Mouse (Mus musculus) limb, embryonic 14.5 days (tissue): Measurements from ENCODE around the gene Ackr3. TPM values are rescaled to one million over a fixed set of nuclear protein-coding genes. Genes with fewer than 3 reads are reported as not detected.

Experiments used
- ATAC-seq: fragments of 200-750 bp; cut with Nextera tagmentation; 2 replicates; pipeline ENCODE4 v1.8.0; 2017; ENCODE audit warnings: low read depth, moderate number of reproducible peaks, moderate TSS enrichment; ENCODE audit not compliant: low FRiP score
- DNase-seq: peaks from one replicate; pipeline ENCODE4 v3.0.0-alpha.2; 2015; ENCODE audit warnings: low spot score
- H3K27ac ChIP-seq: fragments of 300-500 bp; sonication (generic); replicated peaks from 2 replicates; pipeline ENCODE4 v1.5.1; 2014; ENCODE audit warnings: low read depth, mild to moderate bottlenecking, low read length, moderate library complexity, mixed read lengths
- H3K27me3 ChIP-seq: fragments of 300-500 bp; sonication (generic); 2 replicates; pipeline ENCODE4 v1.6.1; 2014; ENCODE audit warnings: low read length, mixed read lengths; ENCODE audit not compliant: control insufficient read depth, insufficient read depth
- H3K36me3 ChIP-seq: fragments of 300-500 bp; sonication (generic); 2 replicates; pipeline ENCODE4 v1.6.1; 2014; ENCODE audit warnings: mild to moderate bottlenecking, low read length, moderate library complexity, mixed read lengths; ENCODE audit not compliant: control insufficient read depth, insufficient read depth
- H3K4me1 ChIP-seq: fragments of 300-500 bp; sonication (generic); 2 replicates; pipeline ENCODE4 v1.6.1; 2014; ENCODE audit warnings: antibody characterized with exemption, low read length, mixed read lengths; ENCODE audit not compliant: control insufficient read depth, insufficient read depth
- H3K4me2 ChIP-seq: fragments of 300-500 bp; sonication (generic); replicated peaks from 2 replicates; pipeline ENCODE4 v1.6.1; 2014; ENCODE audit warnings: low read depth, mild to moderate bottlenecking, low read length, moderate library complexity; ENCODE audit not compliant: severe bottlenecking
- H3K4me3 ChIP-seq: fragments of 300-500 bp; sonication (generic); replicated peaks from 2 replicates; pipeline ENCODE4 v1.5.1; 2014; ENCODE audit warnings: low read length
- H3K9ac ChIP-seq: fragments of 300-500 bp; sonication (generic); 2 replicates; pipeline ENCODE4 v1.6.1; 2014; ENCODE audit warnings: mild to moderate bottlenecking, low read depth, low read length, moderate library complexity; ENCODE audit not compliant: severe bottlenecking
- H3K9me3 ChIP-seq: fragments of 300-500 bp; sonication (generic); 2 replicates; pipeline ENCODE4 v1.6.1; 2016; ENCODE audit warnings: low read length; ENCODE audit not compliant: control insufficient read depth
- POLR2A ChIP-seq: fragments of 200-500 bp; IDR thresholded peaks from 2 replicates; pipeline ENCODE4 v1.8.0; 2012; ENCODE audit warnings: inconsistent platforms, mild to moderate bottlenecking, moderate library complexity, borderline replicate concordance; ENCODE audit not compliant: insufficient read depth, insufficient read length; ENCODE audit errors: extremely low read depth
- WGBS: fragments of 180-500 bp; shearing (Covaris S2); extraction: QIAGEN DNeasy Blood & Tissue Kit; methylation state at CpG from one replicate; pipeline ENCODE4 v1.1.7; 2014; 5-methylcytosine and 5-hydroxymethylcytosine counted together
- polyA plus RNA-seq, 2 experiments: library from polyadenylated mRNA; depleted of rRNA in 1 of 2; stranded (reverse) in 1 of 2; unstranded in 1 of 2; fragments of >200 nt; fragmentation: Nextera tagmentation in 1 of 2; extraction: Ambion mirVana in 1 of 2; gene quantifications; 2 replicates each; pipeline versions ENCODE4 v1.2.1 to v1.2.3; 2012 to 2014

The Ackr3 gene
- polyA plus RNA-seq, 2 experiments = 49.7 to 93.8 TPM

DNA sequence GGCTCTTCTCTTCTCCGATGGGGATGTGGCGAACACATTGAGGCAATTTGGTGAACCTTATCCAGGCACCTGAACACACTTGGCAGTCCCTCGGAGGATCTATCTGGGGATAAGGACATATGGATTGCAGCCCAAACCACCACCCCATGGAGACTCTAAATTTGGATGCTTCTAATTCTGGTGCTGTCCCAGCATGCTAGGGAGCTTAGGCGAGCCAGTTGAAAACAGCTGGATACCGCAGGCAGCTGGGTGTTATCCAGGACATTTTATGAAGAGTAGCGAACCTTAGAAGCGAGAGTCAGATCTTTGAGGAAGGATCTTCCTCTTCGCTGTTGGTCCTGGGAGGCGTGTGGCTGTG is 4.7 kb downstream of the Ackr3 start:
- H3K9ac ChIP-seq = no peak overlapping the region
- no peak overlapping the region for H3K27ac ChIP-seq
- peaks cover 33% of the 10 kb centered on the region for H3K4me1 ChIP-seq
- peaks cover 23% of the 10 kb centered on the region for H3K36me3 ChIP-seq
- TF ChIP-seq POLR2A = no peak
- DNase-seq = no peak
- no peaks in the 10 kb centered on the region for H3K27me3 ChIP-seq
- peak overlapping the region; percentile 62 for H3K4me2 ChIP-seq
- H3K4me3 ChIP-seq = no peak overlapping the region; the same call in 1 of the 2 replicates
- WGBS = 48% methylated on average over 9 of the region's 9 CpGs
- no peak for ATAC-seq
- H3K9me3 ChIP-seq = no peaks in the 10 kb centered on the region

DNA sequence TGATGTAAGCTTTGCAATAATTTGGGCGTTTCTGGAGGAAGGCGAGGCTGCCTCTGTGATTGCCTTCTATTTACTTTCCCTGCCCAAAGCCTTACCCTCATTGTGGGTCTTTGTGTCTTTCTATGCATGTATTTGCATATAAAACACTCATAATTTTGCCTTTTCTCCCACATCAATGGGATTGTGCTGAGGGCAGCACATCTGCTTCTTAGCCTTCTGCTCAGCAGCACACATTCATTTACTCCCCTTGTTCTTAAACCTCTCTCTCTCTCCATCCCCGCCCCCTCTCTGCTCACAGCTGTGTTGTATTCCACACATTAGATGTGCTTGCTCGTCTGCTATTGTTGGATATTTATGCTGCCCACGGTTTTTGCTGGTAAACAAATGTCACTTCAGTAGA is 5.3 kb downstream of the Ackr3 start:
- H3K4me2 ChIP-seq = peak overlapping the region; percentile 62; the same call in 1 of the 2 replicates
- ATAC-seq (no peak), DNase-seq (no peak)
- no peak overlapping the region for H3K9ac ChIP-seq
- no peak overlapping the region for H3K4me3 ChIP-seq
- no peaks in the 10 kb centered on the region for H3K27me3 ChIP-seq
- no peak overlapping the region for H3K27ac ChIP-seq
- H3K9me3 ChIP-seq = no peaks in the 10 kb centered on the region
- TF ChIP-seq POLR2A = no peak
- 79% methylated on average over 5 of the region's 5 CpGs for WGBS
- peaks cover 31% of the 10 kb centered on the region for H3K4me1 ChIP-seq
- peaks cover 29% of the 10 kb centered on the region for H3K36me3 ChIP-seq

DNA sequence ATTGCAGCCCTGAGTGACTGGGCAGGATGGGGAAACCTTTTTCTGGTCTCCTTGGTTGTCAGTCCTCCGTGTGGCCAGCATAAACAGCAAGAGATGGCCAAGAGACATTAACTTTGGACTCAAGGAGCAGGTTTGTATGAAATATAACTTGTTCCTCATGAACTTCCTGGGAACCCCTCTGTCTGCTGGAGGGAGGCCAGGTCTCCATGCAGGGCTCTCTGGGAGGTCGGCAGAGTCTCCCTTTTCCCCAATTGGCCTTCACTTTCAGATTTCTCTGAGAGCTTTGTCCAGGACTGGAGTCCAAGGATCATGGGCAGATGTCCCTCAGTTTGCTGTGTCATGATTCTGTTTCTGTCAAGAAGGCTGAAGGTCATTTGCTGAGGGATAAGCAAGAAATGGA is 6.0 kb downstream of the Ackr3 start:
- no peak for TF ChIP-seq POLR2A
- peaks cover 31% of the 10 kb centered on the region for H3K4me1 ChIP-seq
- no peak for DNase-seq

DNA sequence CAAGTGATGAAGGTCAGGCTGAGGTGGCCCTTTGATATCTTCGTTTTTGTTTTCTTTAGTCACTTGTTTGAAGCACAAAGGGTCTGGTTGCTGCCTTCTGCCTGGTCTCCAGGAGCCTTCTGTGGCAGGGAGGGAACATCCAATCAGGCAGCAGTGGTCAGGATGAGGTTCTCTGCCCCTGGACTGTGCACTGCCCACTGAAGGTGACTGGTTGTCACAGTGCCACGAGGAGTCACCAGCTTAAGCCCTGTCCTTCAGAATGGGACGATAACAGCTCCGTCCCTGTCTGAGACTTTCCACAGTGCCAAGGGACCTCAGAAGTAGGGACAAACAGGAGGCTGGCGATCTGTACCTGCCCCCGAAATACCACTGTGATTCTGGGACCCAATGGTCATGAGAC is 6.6 kb downstream of the Ackr3 start:
- H3K9me3 ChIP-seq = no peaks in the 10 kb centered on the region
- H3K4me2 ChIP-seq = no peak overlapping the region
- H3K4me3 ChIP-seq = no peak overlapping the region
- no peak for TF ChIP-seq POLR2A
- ATAC-seq (no peak), DNase-seq (no peak)
- H3K27me3 ChIP-seq = no peaks in the 10 kb centered on the region
- H3K9ac ChIP-seq = no peak overlapping the region
- peaks cover 31% of the 10 kb centered on the region for H3K4me1 ChIP-seq
- WGBS = 87% methylated on average over 6 of the region's 6 CpGs
- no peak overlapping the region for H3K27ac ChIP-seq
- peaks cover 42% of the 10 kb centered on the region for H3K36me3 ChIP-seq

More for the DNA sequence above, 6.0 kb downstream of the Ackr3 start:
- ATAC-seq = no peak
- Histone ChIP-seq H3K9ac (no peak overlapping the region), H3K27ac (no peak overlapping the region), H3K9me3 (no peaks in the 10 kb centered on the region), H3K4me2 (no peak overlapping the region), H3K27me3 (no peaks in the 10 kb centered on the region), H3K4me3 (no peak overlapping the region), H3K36me3 (peaks cover 36% of the 10 kb centered on the region)
- 63% methylated on average over 2 of the region's 2 CpGs for WGBS

DNA sequence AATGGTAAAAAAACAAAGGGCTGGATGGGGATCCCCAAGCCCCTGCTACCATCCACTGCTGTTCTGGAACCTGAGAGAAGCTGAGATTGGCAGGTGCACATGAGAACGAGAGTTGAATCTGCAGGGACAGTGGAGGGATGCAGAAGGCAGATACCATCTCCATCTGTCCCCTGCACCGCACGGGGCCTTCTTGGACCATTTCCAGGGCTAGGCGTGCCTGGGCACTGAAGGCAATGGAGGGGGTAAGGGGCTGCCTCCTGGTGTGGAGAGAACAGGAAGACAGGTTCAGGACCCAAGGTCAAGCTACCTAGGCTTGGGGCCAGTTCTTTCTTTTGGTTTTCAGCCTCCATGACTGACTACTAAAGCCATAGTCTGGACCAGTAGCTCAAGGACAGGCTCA is 7.0 kb downstream of the Ackr3 start:
- no peak overlapping the region for H3K9ac ChIP-seq
- H3K4me1 ChIP-seq = peaks cover 31% of the 10 kb centered on the region
- H3K27me3 ChIP-seq = no peaks in the 10 kb centered on the region
- no peak overlapping the region for H3K4me3 ChIP-seq
- no peak for ATAC-seq
- H3K4me2 ChIP-seq = no peak overlapping the region
- no peak overlapping the region for H3K27ac ChIP-seq
- H3K9me3 ChIP-seq = no peaks in the 10 kb centered on the region
- no peak for TF ChIP-seq POLR2A
- 63% methylated on average over 4 of the region's 4 CpGs for WGBS
- H3K36me3 ChIP-seq = peaks cover 46% of the 10 kb centered on the region
- DNase-seq = no peak

DNA sequence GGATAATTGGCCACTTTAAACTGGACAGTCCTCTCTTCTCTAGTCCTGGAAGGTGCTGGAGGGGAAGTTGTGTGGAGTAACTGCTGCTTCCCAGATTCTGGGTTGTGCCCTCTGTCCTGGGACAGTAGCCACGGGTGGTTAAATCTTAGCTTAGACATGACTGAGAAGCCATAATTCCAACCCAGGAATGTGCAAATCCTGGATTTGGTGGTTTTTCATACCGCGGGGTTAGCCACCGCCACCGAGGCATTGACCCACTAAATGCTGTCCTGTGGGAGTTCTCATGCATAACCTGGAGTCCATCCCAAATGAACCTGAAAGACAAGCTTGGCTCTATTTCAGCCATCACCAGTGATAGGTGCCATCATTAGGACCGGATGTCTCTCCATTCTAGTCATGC is 8.6 kb downstream of the Ackr3 start:
- Histone ChIP-seq H3K9me3 (no peaks in the 10 kb centered on the region), H3K27ac (no peak overlapping the region), H3K4me1 (peaks cover 16% of the 10 kb centered on the region), H3K27me3 (no peaks in the 10 kb centered on the region), H3K9ac (no peak overlapping the region), H3K4me2 (no peak overlapping the region), H3K4me3 (no peak overlapping the region), H3K36me3 (peaks cover 60% of the 10 kb centered on the region)
- DNase-seq = no peak
- no peak for ATAC-seq
- no peak for TF ChIP-seq POLR2A
- 91% methylated on average over 6 of the region's 6 CpGs for WGBS
